Mouse (Mus musculus) adrenal gland (tissue): ENCODE measurements at regions not wholly inside any gene's neighbourhood (a gene's known extent, or its start where the extent isn't known, plus 50 kb on each side); places are given as distances from the start of the nearest gene placed in this dataset.
"Not testable (repeated sequence)": the region's sequence is repeated elsewhere in the genome, so short reads cannot be mapped to it uniquely, and the experiment has no call there.

Source experiments
- intact Hi-C: fragments of 180-260 bp; cut with DNase I; formaldehyde crosslinking; loops from one replicate; pipeline ENCODE4 v1.15.1; 2025

DNA sequence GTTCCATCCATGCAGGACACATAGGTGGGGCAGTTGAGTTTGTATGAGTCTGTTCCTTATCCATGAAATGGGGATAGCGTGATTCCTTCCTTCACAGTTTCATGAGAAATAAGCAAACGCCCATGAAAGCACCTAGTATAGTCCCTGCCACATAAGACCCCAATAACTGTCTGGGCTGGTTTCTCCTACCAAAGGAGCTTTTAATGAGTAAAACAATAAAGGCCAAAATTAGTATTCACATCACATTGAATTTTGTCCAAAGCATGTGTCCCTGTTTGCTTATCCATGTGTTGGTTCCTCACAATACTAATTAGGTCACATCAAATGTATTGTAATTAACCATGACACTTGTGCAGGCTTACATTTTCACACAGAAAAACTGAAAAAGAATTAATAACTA is 221.3 kb downstream of the Prdm13 start:
- intact Hi-C loops = no loop called here

DNA sequence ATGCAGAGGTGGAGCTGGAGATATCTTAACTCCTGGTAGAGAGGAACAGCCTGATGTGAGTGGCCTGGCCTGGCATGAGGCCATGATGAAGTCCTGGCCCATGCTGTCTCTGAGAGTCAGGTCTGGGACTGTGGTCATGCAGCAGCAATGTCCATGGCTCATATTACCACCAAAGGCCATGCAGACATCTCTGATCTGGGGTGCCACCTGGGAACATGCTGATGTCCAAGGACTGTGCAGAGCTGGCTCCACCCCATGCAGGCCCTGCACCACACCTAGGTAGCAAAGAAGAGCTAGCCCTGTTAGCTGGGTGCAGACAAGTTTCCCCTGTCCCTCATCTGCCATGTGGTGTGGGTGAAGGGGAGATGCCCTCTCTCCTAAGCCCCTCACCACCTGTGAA is 244.5 kb downstream of the Prdm13 start:
- intact Hi-C loops = no loop called here

GRCm38 (mm10) chr4:21436710-21437109 is 249.1 kb downstream of the Prdm13 start:
- intact Hi-C loops = no loop called here

DNA sequence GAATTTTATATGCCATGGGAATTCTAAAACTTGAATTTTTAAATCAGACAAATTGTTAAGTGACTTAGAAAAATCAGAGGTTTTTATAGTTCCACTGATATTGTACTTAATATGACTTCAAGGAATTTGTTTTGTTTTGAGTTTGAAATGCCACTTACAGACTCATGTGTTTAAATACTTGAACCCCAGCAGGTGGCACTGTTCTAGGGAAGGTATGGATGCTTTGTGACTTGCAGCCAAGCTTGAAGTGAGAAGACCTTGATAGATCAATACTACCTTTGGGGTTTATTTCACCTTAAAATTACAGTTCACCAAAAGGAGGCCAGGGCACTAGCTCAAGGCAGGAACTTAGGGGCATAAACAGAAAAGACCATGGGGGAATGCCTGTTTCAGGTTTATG is 277.9 kb downstream of the Prdm13 start:
- intact Hi-C loops = no loop called here

DNA sequence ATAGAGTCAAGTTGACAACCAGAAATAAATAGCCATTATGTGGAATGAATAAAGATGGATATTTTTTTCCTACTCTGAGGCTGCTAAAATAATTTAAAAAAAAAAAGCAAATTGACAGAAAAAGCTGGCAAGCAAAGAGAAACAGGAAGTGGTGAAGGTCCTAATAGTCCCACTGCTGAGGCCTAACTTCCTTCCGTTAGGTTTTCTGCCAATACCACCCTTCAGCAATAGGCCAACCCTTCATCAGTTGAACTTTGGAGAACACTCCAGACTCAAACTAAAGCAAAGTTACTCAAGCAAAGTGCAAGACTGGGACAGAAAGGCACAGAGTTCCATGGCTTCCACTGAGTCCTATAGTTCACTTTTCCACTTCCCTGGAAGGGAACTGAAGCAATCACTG is 316.4 kb downstream of the Prdm13 start:
- intact Hi-C loops = loop anchor here (5.0 to 10.0 kb wide), 2 partner anchors 1247 to 1345 kb away; no protein-coding TSS in a partner anchor

DNA sequence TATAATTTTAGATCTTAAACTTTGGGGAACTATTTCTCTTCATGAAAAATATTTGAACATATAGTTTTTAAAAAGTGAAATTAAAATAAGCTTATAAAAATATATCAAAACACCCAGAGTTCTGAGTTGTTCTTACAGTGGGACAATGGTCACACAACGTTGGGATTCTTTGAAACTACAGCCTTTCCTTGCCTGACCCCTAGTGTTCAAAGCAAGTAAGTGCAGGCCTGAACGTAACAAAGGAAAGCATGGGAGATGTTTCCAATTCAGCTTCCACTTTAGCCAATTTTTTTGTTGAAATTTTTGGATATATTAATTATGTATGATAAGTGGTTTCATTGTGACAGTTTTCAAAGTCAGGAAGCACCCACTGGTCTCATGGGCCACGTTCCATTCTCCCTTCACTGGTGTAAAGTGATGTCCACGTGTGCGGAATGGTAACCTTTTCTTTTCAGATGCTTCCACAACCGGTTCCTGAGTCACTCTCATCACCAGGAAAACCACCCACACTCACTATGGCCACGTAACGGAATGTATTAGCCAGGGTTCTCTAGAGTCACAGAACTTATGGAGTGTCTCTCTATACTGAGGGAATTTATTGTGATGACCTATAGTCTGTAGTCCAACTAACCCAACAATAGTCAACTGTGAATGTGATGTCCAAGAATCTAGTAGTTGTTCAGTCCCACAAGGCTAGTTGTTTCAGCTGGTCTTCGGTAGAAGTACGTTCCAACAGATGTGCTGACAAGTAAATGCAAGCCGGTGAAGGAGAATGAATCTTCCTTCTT is 317.3 kb downstream of the Prdm13 start:
- intact Hi-C loops = loop anchor here (5.0 to 10.0 kb wide), 2 partner anchors 1246 to 1344 kb away; no protein-coding TSS in a partner anchor

GRCm38 (mm10) chr4:21321769-21322168 is 364.0 kb downstream of the Prdm13 start:
- intact Hi-C loops = no loop called here

DNA sequence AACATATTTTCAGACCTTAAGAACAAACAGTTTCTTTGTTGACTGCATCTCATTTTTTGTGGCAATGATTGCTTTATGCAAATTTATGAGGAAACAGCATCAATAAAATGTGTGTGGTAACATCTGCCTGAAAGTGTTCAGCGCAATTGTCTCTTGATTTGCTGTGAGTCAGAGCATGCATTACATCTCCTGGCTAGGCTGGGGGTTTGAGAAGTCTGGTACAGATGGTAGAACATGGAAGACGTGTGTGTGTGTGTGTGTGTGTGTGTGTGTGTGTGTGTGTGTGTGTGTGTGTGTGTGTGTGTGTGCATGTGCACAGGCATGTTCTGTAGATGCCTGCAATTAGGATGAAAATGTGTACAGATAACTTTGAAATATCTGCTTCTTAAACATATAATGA is 376.5 kb downstream of the Prdm13 start:
- intact Hi-C loops = not testable (repeated sequence)

DNA sequence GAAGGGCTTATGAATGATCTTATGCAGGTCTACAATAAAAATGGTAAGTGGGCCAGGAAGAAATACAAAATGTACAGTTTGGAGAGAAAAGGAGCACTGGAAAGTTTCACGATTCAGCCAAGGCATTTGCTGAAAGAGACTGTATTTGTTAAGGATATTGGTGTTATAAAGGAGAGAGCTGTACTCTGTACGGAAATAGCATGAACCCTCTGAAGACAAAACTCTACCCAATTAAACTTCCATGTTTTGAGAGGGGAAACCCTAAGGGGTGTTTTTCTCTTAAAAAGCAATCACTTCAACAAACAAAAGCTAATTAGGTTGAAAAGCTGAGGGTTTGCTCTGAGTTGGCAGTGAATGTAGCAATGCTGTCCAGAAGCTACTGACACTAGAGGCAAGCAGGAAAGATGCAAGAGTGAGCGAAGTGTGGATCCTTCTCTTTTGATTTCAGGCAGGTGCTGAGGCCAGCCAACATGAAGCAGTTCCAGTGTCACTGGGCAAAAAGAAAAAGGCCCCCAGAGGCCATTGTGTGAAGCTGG is 378.2 kb downstream of the Prdm13 start:
- intact Hi-C loops = no loop called here

DNA sequence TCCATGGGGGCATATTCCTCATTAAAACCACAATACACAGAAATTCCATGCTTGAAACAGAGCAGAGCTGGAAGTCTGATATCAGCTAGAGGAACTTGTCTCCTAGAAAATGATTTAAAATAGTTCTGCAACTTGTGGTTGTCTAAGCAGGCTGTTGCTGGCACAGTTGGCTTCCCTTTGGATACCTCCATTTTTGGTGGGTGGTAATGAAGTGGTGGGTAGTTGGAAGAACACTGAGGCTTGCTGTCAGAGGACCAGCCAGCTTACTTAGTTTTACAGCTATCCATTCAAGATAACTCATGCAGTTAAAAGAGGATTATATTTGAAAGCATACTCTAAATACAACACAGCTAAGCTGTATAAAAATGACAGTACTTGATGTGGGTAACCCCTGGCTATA is 385.6 kb downstream of the Prdm13 start:
- intact Hi-C loops = no loop called here

DNA sequence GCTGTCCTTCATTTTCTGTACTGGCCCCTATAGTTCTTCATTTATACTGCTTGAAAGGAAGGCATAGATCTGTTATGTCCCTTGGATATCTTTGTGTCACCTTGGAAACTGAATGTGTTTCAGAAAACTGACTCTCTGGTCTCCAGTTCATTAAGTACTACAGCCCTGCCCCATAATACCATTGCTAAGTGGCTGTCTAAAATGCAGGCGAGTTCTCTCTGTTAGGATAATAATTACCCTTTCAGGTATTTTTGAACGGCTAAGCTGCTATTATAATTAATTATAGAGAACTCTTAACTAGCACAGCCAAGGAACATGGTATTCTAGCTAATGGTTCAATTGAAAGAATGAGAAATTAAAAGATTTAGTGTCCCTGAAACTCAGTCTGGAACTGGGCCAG is 418.5 kb downstream of the Prdm13 start:
- intact Hi-C loops = no loop called here

- intact Hi-C loops = no loop called here
Observed at GRCm38 (mm10) chr4:21266886-21267285, 418.9 kb downstream of the Prdm13 start.

GRCm38 (mm10) chr4:21250396-21250795 is 435.4 kb downstream of the Prdm13 start:
- intact Hi-C loops = no loop called here

GRCm38 (mm10) chr4:21222631-21223030 is 463.1 kb downstream of the Prdm13 start:
- intact Hi-C loops = loop anchor here (5.0 kb wide), 1 partner anchor 1100 kb away; no protein-coding TSS in a partner anchor

DNA sequence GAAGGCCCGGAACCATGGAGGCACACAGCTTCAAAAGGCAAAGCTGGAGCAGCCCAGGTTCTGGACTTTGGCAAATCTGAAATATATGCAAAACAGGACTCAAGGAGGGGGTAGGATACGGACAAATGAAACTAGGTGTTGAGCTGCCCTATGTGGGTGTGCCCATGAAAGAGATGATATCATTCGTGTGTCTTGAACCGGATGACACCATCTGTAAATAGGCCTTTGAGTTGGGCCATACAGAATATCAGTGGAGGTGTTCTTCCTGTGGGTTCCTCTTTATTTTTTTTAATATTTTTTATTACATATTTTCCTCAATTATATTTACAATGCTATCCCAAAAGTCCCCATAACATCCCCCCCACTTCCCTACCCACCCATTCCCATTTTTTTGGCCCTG is 478.1 kb downstream of the Prdm13 start:
- intact Hi-C loops = no loop called here

GRCm38 (mm10) chr4:21195620-21196019 is 490.1 kb downstream of the Prdm13 start:
- intact Hi-C loops = no loop called here

DNA sequence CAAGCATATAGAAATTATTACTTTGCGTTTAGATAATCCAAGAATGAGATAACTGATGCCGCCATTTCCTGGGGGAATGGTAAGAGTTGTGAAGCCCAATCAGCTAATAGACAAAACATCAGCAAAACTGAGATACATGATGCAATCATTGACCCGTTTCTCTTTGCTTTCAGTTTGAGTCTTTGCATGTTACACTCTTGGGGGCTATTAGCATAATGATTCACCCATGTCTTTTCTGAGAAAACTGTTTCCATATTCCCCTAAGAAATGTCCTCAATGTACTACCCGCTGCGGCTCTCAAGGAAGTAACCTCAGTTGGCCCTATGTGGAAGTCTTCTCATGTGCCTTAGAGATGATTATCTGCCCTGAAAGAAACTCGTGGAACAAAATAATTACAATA is 512.0 kb downstream of the Prdm13 start:
- intact Hi-C loops = no loop called here

DNA sequence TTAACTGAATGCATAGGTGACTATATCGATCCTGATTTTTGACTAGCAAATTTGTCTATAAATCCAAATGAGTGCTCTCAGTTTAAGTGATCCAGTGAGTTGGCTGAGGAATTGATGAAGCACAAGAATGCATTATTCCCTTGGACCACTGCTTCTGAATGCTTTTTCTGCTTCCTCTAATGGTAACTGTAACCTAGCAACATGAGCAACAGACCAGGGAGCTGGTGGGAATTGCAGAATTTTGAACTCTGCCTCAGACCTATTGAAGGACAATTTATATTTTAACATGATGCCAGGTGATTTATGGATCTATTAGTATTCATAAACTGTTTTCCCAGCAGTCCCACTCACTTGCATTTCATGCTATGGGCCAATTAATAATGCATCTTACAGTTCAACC is 512.7 kb downstream of the Prdm13 start:
- intact Hi-C loops = no loop called here

GRCm38 (mm10) chr4:21170734-21171133 is 515.0 kb downstream of the Prdm13 start:
- intact Hi-C loops = no loop called here

DNA sequence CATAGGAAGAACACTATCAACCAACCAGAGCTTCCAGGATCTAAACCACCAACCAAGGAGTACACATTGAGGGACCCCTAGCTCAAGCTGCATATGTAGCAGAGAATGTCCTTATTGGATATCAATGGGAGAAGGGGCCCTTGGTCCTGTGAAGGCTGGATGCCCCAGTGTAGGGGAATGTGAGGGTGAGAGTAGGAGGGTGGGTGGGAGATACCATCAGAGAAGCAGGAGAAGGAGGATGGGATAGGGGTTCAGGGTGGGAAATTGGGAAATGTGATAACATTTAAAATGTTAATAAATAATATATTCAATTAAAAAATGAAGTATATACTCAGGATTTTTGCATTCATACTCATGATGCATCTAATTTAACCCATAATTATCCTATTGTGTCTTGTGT is 523.6 kb downstream of the Prdm13 start:
- intact Hi-C loops = no loop called here

DNA sequence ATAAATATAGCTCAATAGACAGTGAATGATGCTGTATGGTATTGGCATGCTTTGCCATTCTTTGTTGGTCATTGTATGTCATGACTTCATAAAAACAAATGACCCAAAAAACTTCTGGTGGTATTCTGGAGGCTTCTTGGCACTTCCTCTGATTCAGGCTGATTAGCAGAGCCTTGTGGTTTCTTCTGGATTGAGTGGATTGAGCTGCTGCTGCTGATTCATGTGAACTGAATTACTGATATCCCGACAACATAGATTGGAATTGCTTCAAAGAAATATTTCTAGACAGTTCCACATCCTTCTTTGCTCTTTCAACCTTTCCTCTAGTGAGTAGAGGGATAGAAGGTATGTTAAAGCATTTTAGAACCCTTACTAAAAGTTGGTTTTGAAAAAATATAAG is 559.9 kb downstream of the Prdm13 start:
- intact Hi-C loops = no loop called here

DNA sequence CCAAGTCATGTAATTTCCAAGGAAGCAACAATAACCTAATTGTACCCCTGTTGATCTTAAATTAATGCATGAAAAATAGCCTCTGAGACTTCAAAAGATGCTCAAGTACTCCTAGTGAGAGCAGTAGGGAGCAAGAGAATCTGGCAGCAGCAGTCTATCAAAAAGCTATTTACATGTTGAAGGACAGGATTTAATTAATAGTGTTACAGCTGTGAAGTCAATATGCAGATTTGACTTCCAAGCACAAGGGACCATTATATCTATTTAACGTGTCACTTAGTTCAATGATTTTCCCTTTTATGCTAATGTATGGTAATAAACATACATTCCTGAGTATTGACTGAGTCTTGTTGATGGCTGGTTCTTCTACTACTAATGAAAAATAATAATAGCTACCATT is 590.0 kb downstream of the Prdm13 start:
- intact Hi-C loops = no loop called here

- intact Hi-C loops = no loop called here
Observed at GRCm38 (mm10) chr4:21070198-21070785, 615.5 kb downstream of the Prdm13 start.
